Mouse (Mus musculus): ENCODE measurements at regions not wholly inside any gene's neighbourhood (a gene's known extent, or its start where the extent isn't known, plus 50 kb on each side); places are given as distances from the start of the nearest gene placed in this dataset.

GRCm38 (mm10) chr17:41830972-41831371 is 484.8 kb upstream of the Ptchd4 start:
- intact Hi-C loops (cut with DNase I): no loop called here
- DNase-seq (ENCODE audit: low spot score in 2 of 2): peak in 1 of 2 experiments; percentile 16
